Mouse (Mus musculus) brain, embryonic 14.5 days (tissue): Measurements from ENCODE around the gene Appl1. TPM values are rescaled to one million over a fixed set of nuclear protein-coding genes. Genes with fewer than 3 reads are reported as not detected.
A peak's percentile ranks its signal among the peaks of the same experiment; 100 is the strongest.
"Not testable (repeated sequence)": the region's sequence is repeated elsewhere in the genome, so short reads cannot be mapped to it uniquely, and the experiment has no call there.

ENCODE experiments used
- DNase-seq: peaks from one replicate; pipeline ENCODE4 v3.0.0-alpha.2; 2011; ENCODE audit warnings: low read depth
- CTCF ChIP-seq: fragments of 200-500 bp; IDR thresholded peaks from 2 replicates; pipeline ENCODE4 v1.5.1; 2012; ENCODE audit warnings: inconsistent platforms, mild to moderate bottlenecking, moderate library complexity, borderline replicate concordance; ENCODE audit not compliant: insufficient read depth, insufficient read length; ENCODE audit errors: extremely low read depth
- POLR2A ChIP-seq: fragments of 200-500 bp; IDR thresholded peaks from 2 replicates; pipeline ENCODE4 v1.6.1; 2012; ENCODE audit warnings: mild to moderate bottlenecking, inconsistent platforms, borderline replicate concordance; ENCODE audit not compliant: poor library complexity, insufficient read depth, insufficient read length, severe bottlenecking; ENCODE audit errors: extremely low read depth
- polyA plus RNA-seq: library from polyadenylated mRNA; depleted of rRNA; stranded (reverse); fragments of >200 nt; gene quantifications from 2 replicates; pipeline ENCODE4 v1.2.3, GENCODE M21; 2012

Appl1 gene
- polyA plus RNA-seq, 1 experiment: 32.1 TPM

- DNase-seq: no peak
These were observed 17.7 kb upstream of the Appl1 start for GRCm38 (mm10) chr14:26988694-26989093.

GRCm38 (mm10) chr14:26982150-26982530 is 11.1 kb upstream of the Appl1 start:
- TF ChIP-seq POLR2A (no peak), CTCF (no peak)
- DNase-seq: no peak

More at GRCm38 (mm10) chr14:26988694-26989093, 17.7 kb upstream of the Appl1 start:
- peak; percentile 21; the same call in 1 of the 2 replicates for TF ChIP-seq CTCF
- no peak for TF ChIP-seq POLR2A

GRCm38 (mm10) chr14:26981494-26982149 is 10.6 kb upstream of the Appl1 start:
- TF ChIP-seq POLR2A: no peak
- TF ChIP-seq CTCF: no peak
- no peak for DNase-seq

- DNase-seq: no peak
- no peak for TF ChIP-seq POLR2A
- no peak for TF ChIP-seq CTCF
These were observed 10.0 kb upstream of the Appl1 start for GRCm38 (mm10) chr14:26981021-26981420.

- no peak for TF ChIP-seq POLR2A
- TF ChIP-seq CTCF: no peak
- DNase-seq: no peak
These were observed 8.8 kb upstream of the Appl1 start for GRCm38 (mm10) chr14:26979808-26980207.

- TF ChIP-seq POLR2A (no peak), CTCF (no peak)
- no peak for DNase-seq
These were observed 6.5 kb upstream of the Appl1 start for GRCm38 (mm10) chr14:26977500-26977899.

- TF ChIP-seq CTCF (no peak), POLR2A (no peak)
- peak; percentile 69 for DNase-seq
These were observed 5.2 kb upstream of the Appl1 start for GRCm38 (mm10) chr14:26976212-26976611.

GRCm38 (mm10) chr14:26975490-26975889 is 4.5 kb upstream of the Appl1 start:
- TF ChIP-seq CTCF (no peak), POLR2A (no peak)
- no peak for DNase-seq

- no peak for DNase-seq
These were observed 2.1 kb upstream of the Appl1 start for GRCm38 (mm10) chr14:26973089-26973488.

GRCm38 (mm10) chr14:26970439-26970932 is 546 bp downstream of the Appl1 start:
- TF ChIP-seq POLR2A (peak; percentile 83), CTCF (no peak)
- peak; percentile 97 for DNase-seq

More at GRCm38 (mm10) chr14:26973089-26973488, 2.1 kb upstream of the Appl1 start:
- TF ChIP-seq POLR2A: no peak
- TF ChIP-seq CTCF: no peak

- TF ChIP-seq POLR2A: no peak
- TF ChIP-seq CTCF: no peak
- DNase-seq: peak; percentile 85
These were observed 1.1 kb downstream of the Appl1 start for GRCm38 (mm10) chr14:26969856-26970407.

GRCm38 (mm10) chr14:26969164-26969563 is 1.9 kb downstream of the Appl1 start:
- TF ChIP-seq POLR2A (no peak), CTCF (no peak)
- DNase-seq: no peak

GRCm38 (mm10) chr14:26960518-26960917 is 10.5 kb downstream of the Appl1 start:
- no peak for DNase-seq
- TF ChIP-seq CTCF (no peak), POLR2A (no peak)

- DNase-seq: not testable (repeated sequence)
These were observed 14.9 kb downstream of the Appl1 start for GRCm38 (mm10) chr14:26956139-26956538.
